Comparison of ENCODE assay signal across 7 mouse cellular contexts in the genomic region with DNA sequence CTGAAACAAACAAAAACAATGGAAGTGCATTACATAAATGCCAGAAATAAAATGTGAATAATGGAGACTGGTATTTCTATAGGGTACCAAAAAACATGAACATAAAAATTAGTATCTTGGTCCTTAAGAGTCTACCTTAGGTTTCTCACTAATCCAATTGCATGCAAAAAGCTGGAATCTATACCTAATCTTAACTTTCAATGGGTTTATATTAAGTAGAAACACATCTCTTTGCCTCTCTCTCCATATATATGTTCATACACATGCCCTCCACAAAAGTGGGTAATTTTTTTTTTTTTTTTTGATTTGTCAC. TPM values are rescaled to one million over a fixed set of nuclear protein-coding genes. Genes with fewer than 3 reads are reported as not detected.
DNase-seq lines count a peak whose midpoint lies in the region; ATAC-seq and TF ChIP-seq lines count a peak whose summit lies in the region.

A gene (plus strand): TSS at position 301 of the 313 bp plus-strand sequence.

- dilution Hi-C loops in CH12.LX (cut with MboI; ENCODE audit: extremely low pct_ligation_motif_present, extremely low pct_unique_long_range_greater_than_20kb, low sequenced_read_pairs): no loop called here

- TF ChIP-seq CTCF in CH12.LX (conservative IDR thresholded peaks at IDR 0.05 in 1 of 2, IDR thresholded peaks at IDR 0.05 in 1 of 2; ENCODE audit: low read depth in 2 of 2, low read length in 2 of 2) (no peak), G1E (IDR thresholded peaks at IDR 0.05; ENCODE audit: low read depth, low read length) (no peak)

- in situ Hi-C loops in CH12.LX (cut with MboI; ENCODE audit: low pct_ligation_motif_present, low pct_unique_long_range_greater_than_20kb, low sequenced_read_pairs): no loop called here

- no peak for DNase-seq in CH12.LX (ENCODE audit: extremely low read depth)
- no peak for DNase-seq in G1E (ENCODE audit: low spot score)
- no peak for DNase-seq in urinary bladder, adult 18-20 months (ENCODE audit: low spot score in 2 of 2)
- DNase-seq in spleen, postnatal 36 days (ENCODE audit: low spot score in 2 of 2): no peak

- ATAC-seq in G1E (ENCODE audit: extremely low read depth, insufficient number of reproducible peaks, low FRiP score, poor library complexity, severe bottlenecking): no peak
- ATAC-seq in forebrain, embryonic 15.5 days (replicated peaks): no peak
- ATAC-seq in hindbrain, embryonic 13.5 days (ENCODE audit: low FRiP score): no peak
- ATAC-seq in liver, embryonic 15.5 days (ENCODE audit: insufficient read depth): no peak

- H3K4me1 ChIP-seq in CH12.LX (ENCODE audit: control insufficient read depth in 1 of 2, insufficient read depth in 2 of 2) (peaks cover 0 to 5% of the 10 kb centered on the region in 2 experiments; a peak in 2 of 4 replicates), G1E (ENCODE audit: insufficient read depth, low read depth, low read length) (peaks cover 7% of the 10 kb centered on the region)
- H3K4me1 ChIP-seq in forebrain, embryonic 15.5 days: peaks cover 10% of the 10 kb centered on the region
- H3K4me1 ChIP-seq in hindbrain, embryonic 13.5 days (replicated peaks): peaks cover 5% of the 10 kb centered on the region; the same call in 1 of the 2 replicates
- H3K4me1 ChIP-seq in liver, embryonic 15.5 days (replicated peaks): 0 out of 2 replicates have a peak, but pooled peaks cover 2% of the 10 kb centered on the region

- peaks cover 10% of the 10 kb centered on the region for H3K79me2 ChIP-seq in CH12.LX (replicated peaks; ENCODE audit: control insufficient read depth, extremely low read depth, insufficient read depth, poor library complexity, severe bottlenecking)

- 0 out of 2 replicates have a peak within 1 kb of the TSS, but pooled peaks have one; percentile 67 for H3K4me2 ChIP-seq in CH12.LX (ENCODE audit: insufficient read depth, low read depth, poor library complexity, severe bottlenecking)
- peak within 1 kb of the TSS; percentile 54 for H3K4me2 ChIP-seq in forebrain, embryonic 15.5 days (replicated peaks)
- H3K4me2 ChIP-seq in hindbrain, embryonic 13.5 days: peak within 1 kb of the TSS; percentile 68
- H3K4me2 ChIP-seq in liver, embryonic 15.5 days: peak within 1 kb of the TSS; percentile 72

- TF ChIP-seq RAD21 in CH12.LX (IDR thresholded peaks at IDR 0.05; ENCODE audit: low read depth, low read length): no peak

- no peak for TF ChIP-seq EP300 in CH12.LX (IDR thresholded peaks at IDR 0.05; ENCODE audit: low read length)

- peak within 1 kb of the TSS; percentile 74 for H3K9ac ChIP-seq in CH12.LX (ENCODE audit: insufficient read depth, low read depth)
- H3K9ac ChIP-seq in forebrain, embryonic 15.5 days (replicated peaks): peak within 1 kb of the TSS; percentile 97
- H3K9ac ChIP-seq in hindbrain, embryonic 13.5 days: peak within 1 kb of the TSS; percentile 93
- peak within 1 kb of the TSS; percentile 72 for H3K9ac ChIP-seq in liver, embryonic 15.5 days

- peaks cover 0 to 13% of the 10 kb centered on the region in 2 experiments for H3K36me3 ChIP-seq in CH12.LX (replicated peaks in 1 of 2; ENCODE audit: control insufficient read depth in 1 of 2, insufficient read depth in 1 of 2, low read length in 1 of 2)
- peaks cover 7% of the 10 kb centered on the region for H3K36me3 ChIP-seq in G1E (replicated peaks)
- no peaks in the 10 kb centered on the region for H3K36me3 ChIP-seq in forebrain, embryonic 15.5 days
- H3K36me3 ChIP-seq in hindbrain, embryonic 13.5 days: peaks cover 1% of the 10 kb centered on the region; the same call in 1 of the 2 replicates
- 0 out of 2 replicates have a peak, but pooled peaks cover 4% of the 10 kb centered on the region for H3K36me3 ChIP-seq in liver, embryonic 15.5 days (replicated peaks)

- TF ChIP-seq POLR2A in CH12.LX (IDR thresholded peaks at IDR 0.05; ENCODE audit: low read depth, low read length): no peak; the same call in 1 of the 2 replicates

- H3K27me3 ChIP-seq in CH12.LX (replicated peaks) (no peaks in the 10 kb centered on the region), G1E (ENCODE audit: insufficient read depth, low read length) (no peaks in the 10 kb centered on the region)
- H3K27me3 ChIP-seq in forebrain, embryonic 15.5 days: no peaks in the 10 kb centered on the region
- H3K27me3 ChIP-seq in hindbrain, embryonic 13.5 days: no peaks in the 10 kb centered on the region
- no peaks in the 10 kb centered on the region for H3K27me3 ChIP-seq in liver, embryonic 15.5 days

- H3K27ac ChIP-seq in CH12.LX (ENCODE audit: insufficient read depth, low read depth): peak within 1 kb of the TSS; percentile 95
- H3K27ac ChIP-seq in forebrain, embryonic 15.5 days (replicated peaks): peak within 1 kb of the TSS; percentile 98
- H3K27ac ChIP-seq in hindbrain, embryonic 13.5 days: peak within 1 kb of the TSS; percentile 100
- peak within 1 kb of the TSS; percentile 80 for H3K27ac ChIP-seq in liver, embryonic 15.5 days (replicated peaks)

- peak within 1 kb of the TSS; percentile 81 to 93 (median 89) for H3K4me3 ChIP-seq in CH12.LX (replicated peaks in 1 of 3; ENCODE audit: low read depth in 2 of 3, low read length in 2 of 3, poor library complexity in 1 of 3)
- peak within 1 kb of the TSS; percentile 98 for H3K4me3 ChIP-seq in G1E (ENCODE audit: low read depth, low read length)
- H3K4me3 ChIP-seq in forebrain, embryonic 15.5 days: peak within 1 kb of the TSS; percentile 87
- H3K4me3 ChIP-seq in hindbrain, embryonic 13.5 days: peak within 1 kb of the TSS; percentile 69
- H3K4me3 ChIP-seq in liver, embryonic 15.5 days (replicated peaks): peak within 1 kb of the TSS; percentile 76

- H3K9me3 ChIP-seq in CH12.LX (replicated peaks; ENCODE audit: low read length) (no peaks in the 10 kb centered on the region), G1E (replicated peaks) (no peaks in the 10 kb centered on the region)
- H3K9me3 ChIP-seq in forebrain, embryonic 15.5 days: no peaks in the 10 kb centered on the region
- H3K9me3 ChIP-seq in hindbrain, embryonic 13.5 days: no peaks in the 10 kb centered on the region
- H3K9me3 ChIP-seq in liver, embryonic 15.5 days (replicated peaks): no peaks in the 10 kb centered on the region

TF ChIP-seq in CH12.LX, 34 proteins besides CTCF, POLR2A, EP300 and RAD21:
- TF ChIP-seq GABPA (IDR thresholded peaks at IDR 0.05; ENCODE audit: insufficient replicate concordance, low read depth, low read length) (no peak), ZMIZ1 (IDR thresholded peaks at IDR 0.05; ENCODE audit: low read depth, low read length) (peak; percentile 7; the same call in 1 of the 2 replicates), NRF1 (IDR thresholded peaks at IDR 0.05; ENCODE audit: low read depth, low read length) (no peak)

RNA-seq across cellular contexts. Expression of the gene that starts here (rescaled TPM):
- total RNA-seq in CH12.LX (2012; rRNA removed) (29.1 and 33.3 TPM in 2 replicates), CH12.LX (2014; rRNA removed) (60.3 and 65.5 TPM in 2 replicates), G1E (2014; fragmentation: Nextera tagmentation) (67.6 and 107 TPM in 2 replicates), G1E (2017) (103 and 133 TPM in 2 replicates)
- polyA plus RNA-seq in CH12.LX (2012; ENCODE audit: insufficient read length, low read depth) (33.7 and 40.6 TPM in 2 replicates), G1E (2012) (54.8 and 67.7 TPM in 2 replicates)
- 85.0 and 97.6 TPM in 2 replicates for polyA plus RNA-seq in forebrain, embryonic 15.5 days (2015; fragmentation: Nextera tagmentation; extraction: Ambion mirVana)
- polyA plus RNA-seq in hindbrain, embryonic 13.5 days (2015; fragmentation: Nextera tagmentation; extraction: Ambion mirVana): 133 and 138 TPM in 2 replicates
- polyA plus RNA-seq in liver, embryonic 15.5 days (2015; fragmentation: Nextera tagmentation; extraction: Ambion mirVana): 27.5 and 27.7 TPM in 2 replicates
